Mouse (Mus musculus): ENCODE measurements around the gene Fam240a. TPM values are rescaled to one million over a fixed set of nuclear protein-coding genes. Genes with fewer than 3 reads are reported as not detected.

Fam240a gene
- total and polyA plus RNA-seq, 3 experiments, result not detected

- Histone ChIP-seq H3K27me3 (ENCODE audit: control insufficient read depth in 1 of 2, insufficient read depth in 2 of 2, low read length in 2 of 2) (no peaks in the 10 kb centered on the region), H3K9me3 (replicated peaks; ENCODE audit: insufficient read depth, low read length) (no peaks in the 10 kb centered on the region)
- TF ChIP-seq CHD2 (IDR thresholded peaks at IDR 0.05; ENCODE audit: low read length) (no peak), E2F4 (IDR thresholded peaks at IDR 0.05; ENCODE audit: borderline replicate concordance, low read depth, low read length) (no peak), ZMIZ1 (IDR thresholded peaks at IDR 0.05; ENCODE audit: low read depth, low read length) (no peak)
These were observed 39.3 kb upstream of the Fam240a start for GRCm38 (mm10) chr9:110955962-110956361.

GRCm38 (mm10) chr9:110954681-110955445 lies 38.2 kb upstream of the Fam240a start:
- TF ChIP-seq GATA1 (IDR thresholded peaks at IDR 0.05; ENCODE audit: low read depth, low read length) (no peak), ZKSCAN1 (IDR thresholded peaks at IDR 0.05; ENCODE audit: low read depth, low read length) (no peak), POLR2A (IDR thresholded peaks at IDR 0.05; ENCODE audit: control insufficient read depth in 1 of 2, insufficient read depth in 1 of 2, low read depth in 1 of 2, low read length in 2 of 2, poor library complexity in 1 of 2) (no peak), GABPA (IDR thresholded peaks at IDR 0.05; ENCODE audit: low read depth, low read length) (no peak), SMC3 (IDR thresholded peaks at IDR 0.05; ENCODE audit: low read depth, low read length) (no peak), CHD2 (IDR thresholded peaks at IDR 0.05; ENCODE audit: low read length) (no peak), JUND (IDR thresholded peaks at IDR 0.05; ENCODE audit: low read depth, low read length) (no peak), MAX (IDR thresholded peaks at IDR 0.05; ENCODE audit: low read length) (no peak), USF2 (IDR thresholded peaks at IDR 0.05; ENCODE audit: borderline replicate concordance in 1 of 2, insufficient read depth in 1 of 2, low read depth in 1 of 2, low read length in 2 of 2) (no peak), MYC (IDR thresholded peaks at IDR 0.05; ENCODE audit: low read depth, low read length) (no peak), TCF12 (IDR thresholded peaks at IDR 0.05; ENCODE audit: low read depth, low read length) (no peak), MXI1 (IDR thresholded peaks at IDR 0.05; ENCODE audit: low read depth, low read length) (no peak), HCFC1 (IDR thresholded peaks at IDR 0.05; ENCODE audit: low read depth, low read length) (no peak)
- Histone ChIP-seq H3K9ac (ENCODE audit: control insufficient read depth, low read depth, low read length, poor library complexity, severe bottlenecking) (no peak overlapping the region), H3K9me3 (replicated peaks; ENCODE audit: insufficient read depth, low read length) (no peaks in the 10 kb centered on the region), H3K27me3 (ENCODE audit: control insufficient read depth in 1 of 2, insufficient read depth in 2 of 2, low read length in 2 of 2) (no peaks in the 10 kb centered on the region), H3K4me1 (ENCODE audit: control insufficient read depth in 1 of 2, insufficient read depth in 2 of 2, low read length in 2 of 2) (no peaks in the 10 kb centered on the region; a peak in 1 of 4 replicates), H3K36me3 (ENCODE audit: control insufficient read depth in 1 of 2, insufficient read depth in 2 of 2, low read length in 2 of 2) (peaks cover 0 to 2% of the 10 kb centered on the region in 2 experiments; a peak in 1 of 4 replicates), H3K79me2 (ENCODE audit: control insufficient read depth, insufficient read depth, low read length, poor library complexity) (no peaks in the 10 kb centered on the region), H3K4me3 (ENCODE audit: control insufficient read depth in 1 of 2, insufficient read depth in 1 of 2, low read depth in 2 of 2, low read length in 2 of 2) (no peak overlapping the region), H3K27ac (ENCODE audit: control insufficient read depth, low read depth, low read length) (no peak overlapping the region)
- DNase-seq (ENCODE audit: low read depth, low spot score), result no peak

More at GRCm38 (mm10) chr9:110955962-110956361, 39.3 kb upstream of the Fam240a start:
- no peak for DNase-seq (ENCODE audit: low read depth, low spot score)
- no peak overlapping the region for H3K9ac ChIP-seq (ENCODE audit: control insufficient read depth, low read depth, low read length, poor library complexity, severe bottlenecking)
- peaks cover 0 to 2% of the 10 kb centered on the region in 2 experiments; a peak in 1 of 4 replicates for H3K36me3 ChIP-seq (ENCODE audit: control insufficient read depth in 1 of 2, insufficient read depth in 2 of 2, low read length in 2 of 2)
- H3K79me2 ChIP-seq (ENCODE audit: control insufficient read depth, insufficient read depth, low read length, poor library complexity), result no peaks in the 10 kb centered on the region
- no peak overlapping the region for H3K27ac ChIP-seq (ENCODE audit: control insufficient read depth, low read depth, low read length)
- H3K4me3 ChIP-seq (ENCODE audit: control insufficient read depth in 1 of 2, insufficient read depth in 1 of 2, low read depth in 2 of 2, low read length in 2 of 2), result no peak overlapping the region
- H3K4me1 ChIP-seq (ENCODE audit: control insufficient read depth in 1 of 2, insufficient read depth in 2 of 2, low read length in 2 of 2), result no peaks in the 10 kb centered on the region; a peak in 1 of 4 replicates

Measured in MEL (cell line).